Mouse (Mus musculus) neutrophil, adult 59 days (primary cell): Measurements from ENCODE around the gene Igfbp2. TPM values are rescaled to one million over a fixed set of nuclear protein-coding genes. Genes with fewer than 3 reads are reported as not detected.

Experiments used
- total RNA-seq, 2 experiments: library from RNA; stranded (reverse); gene quantifications; 1 replicate in 1 of 2; 2 replicates in 1 of 2; pipeline ENCODE4 v1.2.4; 2023

The Igfbp2 gene
- not detected for total RNA-seq

DNA sequence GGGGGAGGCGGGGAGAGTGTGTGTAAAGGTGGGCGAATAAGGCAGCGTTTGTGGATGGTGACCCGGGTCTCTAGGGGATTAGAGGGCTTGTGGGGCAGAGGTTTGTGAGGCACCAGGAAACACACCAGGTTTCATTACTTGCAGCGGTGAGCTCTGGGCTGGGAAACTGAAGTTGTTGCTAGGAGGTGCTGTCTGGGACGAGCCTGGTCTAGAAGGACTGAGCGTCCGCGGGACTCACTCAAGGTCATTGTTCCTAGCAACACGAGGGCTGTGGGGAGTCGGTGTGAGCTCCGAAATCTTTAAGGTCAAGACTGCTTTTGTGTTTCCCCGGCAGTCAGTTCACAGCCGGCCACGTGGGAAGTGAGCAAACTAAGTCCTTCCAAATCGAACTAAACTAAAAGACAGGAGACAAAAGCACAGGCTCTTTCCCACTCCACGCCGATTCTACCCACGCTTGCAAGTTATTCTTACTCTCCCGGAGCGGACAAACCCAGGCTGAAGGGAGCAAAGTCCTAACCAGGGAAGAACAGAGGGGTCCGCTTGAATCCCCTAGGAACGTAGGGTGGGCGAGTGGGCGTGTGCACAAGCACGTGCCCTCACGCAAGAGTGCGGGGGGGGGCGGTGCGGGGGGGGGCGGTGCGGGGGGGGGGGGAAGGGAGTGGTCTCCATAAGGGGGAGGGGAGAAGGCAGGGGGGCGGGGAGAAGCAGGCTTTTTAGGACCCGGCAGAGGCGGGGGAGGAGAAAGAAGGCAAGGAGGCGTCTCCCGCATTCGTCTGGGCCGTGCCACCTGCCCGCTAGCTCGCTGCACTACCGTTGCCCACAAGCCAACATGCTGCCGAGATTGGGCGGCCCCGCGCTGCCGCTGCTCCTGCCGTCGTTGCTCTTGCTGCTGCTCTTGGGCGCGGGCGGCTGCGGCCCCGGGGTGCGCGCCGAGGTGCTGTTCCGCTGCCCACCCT lies at the start of gene Igfbp2:
Igfbp2 (plus strand) TSS at position 753 of the 956 bp plus-strand sequence.

DNA sequence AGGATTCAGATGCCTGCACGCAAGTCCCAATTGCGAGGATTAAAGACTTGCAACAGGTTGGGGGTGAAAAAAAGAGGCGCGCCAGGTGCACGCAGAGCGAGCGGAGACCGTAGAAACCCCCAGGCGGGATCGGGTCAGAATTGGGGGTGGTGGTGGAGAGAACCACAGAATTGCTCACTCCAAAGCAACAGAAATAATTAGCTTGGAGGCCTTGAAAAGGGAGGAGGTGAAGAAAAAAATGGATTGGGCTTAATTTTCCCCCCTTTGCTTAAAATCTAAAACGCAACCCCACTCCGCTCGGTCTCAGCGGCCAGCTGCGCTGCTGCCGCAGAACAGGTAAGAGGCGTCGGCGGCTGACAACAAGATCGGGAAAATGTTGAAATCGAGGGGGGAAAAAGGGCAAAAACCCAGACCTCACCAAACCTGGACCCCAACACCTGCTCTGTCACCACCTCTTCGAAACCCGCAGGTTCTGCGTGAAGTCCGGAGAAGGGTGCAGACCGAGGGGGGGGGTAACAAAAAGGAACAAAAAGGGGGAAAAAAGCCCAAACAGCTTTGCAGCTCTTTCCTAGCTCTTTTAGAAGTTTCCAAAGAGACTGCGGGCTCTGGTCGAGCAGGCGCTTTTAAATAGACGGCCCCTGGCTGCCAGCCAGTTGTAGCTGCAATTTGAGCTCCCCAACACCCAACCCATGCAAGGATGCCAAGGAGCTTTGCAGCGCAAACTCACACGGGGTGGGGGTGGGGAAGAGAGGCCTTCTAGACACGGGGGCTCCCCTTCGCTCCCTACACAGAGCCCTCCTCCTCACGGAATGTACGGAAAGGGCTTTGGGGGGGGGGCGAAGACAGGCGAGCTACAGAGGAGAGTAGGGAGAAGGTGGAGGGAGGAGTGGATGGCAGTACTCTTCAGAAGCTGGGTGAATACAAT lies 50.2 kb downstream of the Igfbp2 start, which contains the start of gene Igfbp5:
Igfbp5 (minus strand) TSS at position 598 of the 925 bp plus-strand sequence.

Other genes starting within 250 kb of the Igfbp2 start
- gene Smarcal1, start 241.3 kb upstream of the Igfbp2 start, total RNA-seq: 10 to 100 TPM; 21.8 to 24.4 TPM
- gene Ankar, start 123.9 kb upstream of the Igfbp2 start, total RNA-seq: not detected
- gene Rpl37a, start 113.2 kb upstream of the Igfbp2 start, total RNA-seq: 100 to 1,000 TPM; 809 to 882 TPM
- 1 to 10 TPM; 1.1 to 1.6 TPM for gene Igfbp5, start 50.4 kb downstream of the Igfbp2 start, total RNA-seq
- gene Tnp1, start 191.4 kb downstream of the Igfbp2 start, total RNA-seq: not detected